Mouse (Mus musculus): ENCODE measurements around the gene Armc12. TPM values are rescaled to one million over a fixed set of nuclear protein-coding genes. Genes with fewer than 3 reads are reported as not detected.
A peak's percentile ranks its signal among the peaks of the same experiment; 100 is the strongest.

Gene Armc12
- polyA plus RNA-seq, 1 experiment from 2014 or later = not detected

GRCm38 (mm10) chr17:28523355-28524008 is 7.1 kb upstream of the Armc12 start:
- no peaks in the 10 kb centered on the region for H3K9me3 ChIP-seq
- peak overlapping the region; percentile 87 for H3K9ac ChIP-seq
- ATAC-seq (ENCODE audit: low FRiP score, low read depth) = no peak; the same call in 1 of the 2 replicates
- peak overlapping the region; percentile 70 for H3K4me3 ChIP-seq
- H3K4me2 ChIP-seq = peak overlapping the region; percentile 91
- no peaks in the 10 kb centered on the region for H3K36me3 ChIP-seq
- H3K27ac ChIP-seq (replicated peaks) = peak overlapping the region; percentile 96
- peaks cover 23% of the 10 kb centered on the region for H3K4me1 ChIP-seq (replicated peaks)
- WGBS = 7% methylated on average over 28 of the region's 28 CpGs
- peaks cover 8% of the 10 kb centered on the region for H3K27me3 ChIP-seq

DNA sequence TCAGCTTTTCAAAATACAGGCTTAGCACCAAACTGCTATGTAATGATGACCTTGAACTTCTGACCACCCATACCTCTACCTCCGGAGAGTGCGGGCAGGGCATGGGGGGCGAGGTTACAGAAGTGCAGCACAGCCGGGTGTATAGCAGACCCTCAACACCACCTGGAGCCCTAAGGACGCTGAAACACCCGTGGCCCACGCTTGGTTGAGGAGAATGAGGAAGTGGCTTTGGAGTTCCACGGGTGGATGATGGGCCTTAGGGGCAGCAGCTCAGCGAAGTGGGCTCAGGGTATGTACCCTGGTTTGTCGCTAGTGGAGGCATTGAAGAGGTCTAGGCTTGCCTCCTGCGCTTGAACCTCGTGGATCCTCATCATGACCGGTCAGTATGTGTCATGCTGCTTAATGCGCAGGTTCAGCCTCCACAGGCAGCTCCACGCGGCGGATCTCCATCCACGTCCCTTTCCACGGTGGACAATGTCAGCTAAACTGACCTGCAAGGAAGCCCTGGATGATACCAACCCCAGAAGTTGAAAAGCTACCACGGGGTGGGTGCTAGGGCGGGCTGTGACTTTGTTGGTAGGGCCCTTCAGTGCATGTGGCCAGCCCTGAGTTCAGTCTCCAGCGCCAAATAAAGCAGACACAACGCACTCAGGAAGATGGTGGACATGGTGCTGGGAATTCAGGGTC is 6.5 kb upstream of the Armc12 start:
- 85% methylated on average over 23 of the region's 23 CpGs for WGBS
- Histone ChIP-seq H3K27ac (replicated peaks) (no peak overlapping the region), H3K27me3 (peaks cover 8% of the 10 kb centered on the region), H3K4me2 (peak overlapping the region; percentile 91; the same call in 1 of the 2 replicates), H3K36me3 (no peaks in the 10 kb centered on the region), H3K9ac (no peak overlapping the region), H3K4me3 (no peak overlapping the region; the same call in 1 of the 2 replicates), H3K9me3 (no peaks in the 10 kb centered on the region), H3K4me1 (replicated peaks) (peaks cover 19% of the 10 kb centered on the region)
- ATAC-seq (ENCODE audit: low FRiP score, low read depth) = no peak

- H3K9me3 ChIP-seq = no peaks in the 10 kb centered on the region
- WGBS = 81% methylated on average over 4 of the region's 4 CpGs
- peaks cover 19% of the 10 kb centered on the region for H3K4me1 ChIP-seq (replicated peaks)
- peaks cover 8% of the 10 kb centered on the region for H3K27me3 ChIP-seq
- no peaks in the 10 kb centered on the region for H3K36me3 ChIP-seq
- H3K27ac ChIP-seq (replicated peaks) = no peak overlapping the region
- no peak overlapping the region for H3K9ac ChIP-seq
- H3K4me2 ChIP-seq = no peak overlapping the region
- H3K4me3 ChIP-seq = no peak overlapping the region
- no peak for ATAC-seq (ENCODE audit: low FRiP score, low read depth)
Observed at GRCm38 (mm10) chr17:28524831-28525430, 5.7 kb upstream of the Armc12 start.

DNA sequence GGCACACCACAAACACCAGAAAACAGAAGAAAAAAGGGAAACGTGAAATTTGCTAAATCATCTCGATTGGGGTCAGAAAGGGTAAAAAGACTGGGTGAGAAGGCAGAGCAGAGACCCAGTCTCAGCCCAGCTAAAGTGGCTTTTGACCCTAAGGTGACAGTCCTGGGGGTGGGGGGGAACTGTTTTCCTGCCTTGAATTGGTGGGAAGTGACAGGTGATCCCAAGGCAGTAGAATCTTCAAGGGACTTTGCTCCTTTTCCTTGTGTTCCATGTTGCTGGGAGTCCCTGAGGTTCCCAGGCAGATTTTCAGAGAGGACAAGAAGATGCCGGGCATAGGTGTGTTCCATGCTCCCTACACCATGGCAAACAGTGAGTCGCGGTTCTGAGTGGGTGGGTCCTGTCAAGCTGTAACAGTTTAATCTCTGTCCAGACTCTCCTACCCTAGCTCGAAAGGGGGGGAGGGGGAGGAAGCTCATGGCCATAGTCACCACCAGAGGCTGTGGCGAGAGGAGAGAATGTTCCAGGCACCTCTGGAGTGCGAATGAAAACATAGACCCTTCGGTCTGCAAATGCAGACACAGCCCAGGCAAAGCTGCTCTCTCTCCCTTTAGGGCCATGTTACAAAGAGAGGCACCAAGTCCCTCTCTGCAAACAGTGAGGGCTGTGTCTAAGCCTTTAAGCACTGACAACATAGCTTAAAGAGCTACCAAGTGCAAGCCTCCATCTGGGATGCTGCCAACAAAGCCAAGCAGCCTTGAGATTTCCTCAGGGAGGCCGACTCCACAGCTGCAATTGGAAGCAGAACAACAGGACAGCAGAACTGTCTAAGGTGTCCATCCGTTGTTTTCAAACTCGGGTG is 3.2 kb upstream of the Armc12 start:
- H3K4me1 ChIP-seq (replicated peaks) = peaks cover 14% of the 10 kb centered on the region
- 52% methylated on average over 12 of the region's 12 CpGs for WGBS
- peak overlapping the region; percentile 22; the same call in 1 of the 2 replicates for H3K27ac ChIP-seq (replicated peaks)
- H3K4me3 ChIP-seq = no peak overlapping the region; the same call in 1 of the 2 replicates
- H3K9me3 ChIP-seq = no peaks in the 10 kb centered on the region
- no peak overlapping the region for H3K9ac ChIP-seq
- peak overlapping the region; percentile 32 for H3K4me2 ChIP-seq
- H3K27me3 ChIP-seq = no peaks in the 10 kb centered on the region
- no peaks in the 10 kb centered on the region for H3K36me3 ChIP-seq
- no peak for ATAC-seq (ENCODE audit: low FRiP score, low read depth)

GRCm38 (mm10) chr17:28528043-28528351 is 2.6 kb upstream of the Armc12 start:
- H3K4me2 ChIP-seq = peak overlapping the region; percentile 32
- H3K27ac ChIP-seq (replicated peaks) = peak overlapping the region; percentile 22; the same call in 1 of the 2 replicates
- no peaks in the 10 kb centered on the region for H3K36me3 ChIP-seq
- no peaks in the 10 kb centered on the region for H3K27me3 ChIP-seq
- 3% methylated on average over 6 of the region's 6 CpGs for WGBS
- H3K9me3 ChIP-seq = no peaks in the 10 kb centered on the region
- H3K9ac ChIP-seq = no peak overlapping the region
- H3K4me1 ChIP-seq (replicated peaks) = peaks cover 14% of the 10 kb centered on the region
- peak; percentile 57; the same call in 1 of the 2 replicates for ATAC-seq (ENCODE audit: low FRiP score, low read depth)
- no peak overlapping the region; the same call in 1 of the 2 replicates for H3K4me3 ChIP-seq

DNA sequence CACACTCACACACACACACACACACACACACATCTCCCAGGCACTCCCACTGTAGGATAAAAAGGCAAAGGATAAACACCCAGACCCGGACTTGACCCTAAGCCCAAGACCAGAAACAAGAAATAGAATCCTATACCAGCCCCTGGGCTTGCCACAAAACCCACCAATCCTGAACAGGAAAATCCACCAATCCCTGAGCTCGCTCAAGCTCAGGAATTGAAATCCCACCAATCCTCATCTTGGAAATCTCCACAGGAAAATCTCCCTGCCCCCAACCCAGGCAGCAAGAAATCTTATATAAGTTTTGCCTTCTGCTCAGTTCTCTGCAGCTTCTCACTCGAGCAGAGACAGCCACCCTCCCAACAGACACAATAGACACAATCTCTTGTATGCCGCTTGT is 1.5 kb upstream of the Armc12 start:
- Histone ChIP-seq H3K4me1 (replicated peaks) (peaks cover 10% of the 10 kb centered on the region), H3K36me3 (no peaks in the 10 kb centered on the region), H3K4me2 (no peak overlapping the region), H3K27ac (replicated peaks) (no peak overlapping the region), H3K9me3 (no peaks in the 10 kb centered on the region), H3K27me3 (no peaks in the 10 kb centered on the region), H3K9ac (no peak overlapping the region), H3K4me3 (no peak overlapping the region)
- ATAC-seq (ENCODE audit: low FRiP score, low read depth) = no peak
- 65% methylated on average over 4 of the region's 4 CpGs for WGBS

DNA sequence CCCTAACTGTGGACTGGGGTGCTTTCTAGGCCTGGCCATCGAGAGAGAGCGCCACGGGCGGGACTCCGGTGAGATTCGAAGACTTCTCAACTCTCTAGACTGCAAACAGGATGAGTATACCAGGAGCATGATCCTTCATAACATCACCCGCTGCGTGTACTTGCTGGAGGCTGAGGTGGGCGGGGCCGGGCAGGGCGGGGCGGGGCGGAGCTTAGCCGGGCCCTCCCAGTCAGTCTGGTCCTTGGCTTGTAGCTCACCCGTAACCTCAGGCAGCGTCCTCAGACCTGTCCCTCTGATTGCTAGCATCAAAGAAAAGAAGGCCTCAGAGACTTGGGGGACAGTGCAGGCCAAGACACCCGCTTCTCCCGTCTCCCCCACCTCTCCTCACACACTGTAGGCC is 1.3 kb downstream of the Armc12 start:
- Histone ChIP-seq H3K27ac (replicated peaks) (no peak overlapping the region), H3K9me3 (no peaks in the 10 kb centered on the region), H3K36me3 (no peaks in the 10 kb centered on the region), H3K4me3 (no peak overlapping the region), H3K4me2 (no peak overlapping the region), H3K4me1 (replicated peaks) (peaks cover 10% of the 10 kb centered on the region), H3K27me3 (no peaks in the 10 kb centered on the region), H3K9ac (no peak overlapping the region)
- WGBS = 13% methylated on average over 18 of the region's 18 CpGs
- ATAC-seq (ENCODE audit: low FRiP score, low read depth) = no peak; the same call in 1 of the 2 replicates

DNA sequence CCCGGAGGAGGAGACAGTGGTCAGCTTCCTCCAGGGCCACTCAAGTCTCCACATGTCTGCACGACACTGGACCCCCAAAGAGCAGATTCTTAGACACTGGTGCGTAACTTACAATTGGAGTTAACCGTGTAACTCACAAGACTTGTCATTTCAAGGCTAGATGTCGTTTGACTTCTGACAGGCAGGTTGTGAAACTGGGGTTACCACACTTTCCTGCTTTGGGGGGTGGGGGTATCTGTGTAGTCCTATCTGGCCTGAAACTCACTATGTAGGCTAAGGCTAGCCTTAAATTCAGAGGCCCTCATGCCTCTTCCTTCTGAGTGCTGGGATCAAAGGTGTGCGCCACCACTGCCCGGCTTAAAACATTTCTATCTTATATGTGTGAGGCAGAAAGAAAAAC is 2.0 kb downstream of the Armc12 start:
- H3K4me3 ChIP-seq = no peak overlapping the region
- 91% methylated on average over 7 of the region's 7 CpGs for WGBS
- H3K4me2 ChIP-seq = no peak overlapping the region
- H3K9ac ChIP-seq = no peak overlapping the region
- no peak for ATAC-seq (ENCODE audit: low FRiP score, low read depth)
- H3K4me1 ChIP-seq (replicated peaks) = peaks cover 7% of the 10 kb centered on the region
- no peaks in the 10 kb centered on the region for H3K9me3 ChIP-seq
- H3K36me3 ChIP-seq = no peaks in the 10 kb centered on the region
- no peaks in the 10 kb centered on the region for H3K27me3 ChIP-seq
- no peak overlapping the region for H3K27ac ChIP-seq (replicated peaks)

DNA sequence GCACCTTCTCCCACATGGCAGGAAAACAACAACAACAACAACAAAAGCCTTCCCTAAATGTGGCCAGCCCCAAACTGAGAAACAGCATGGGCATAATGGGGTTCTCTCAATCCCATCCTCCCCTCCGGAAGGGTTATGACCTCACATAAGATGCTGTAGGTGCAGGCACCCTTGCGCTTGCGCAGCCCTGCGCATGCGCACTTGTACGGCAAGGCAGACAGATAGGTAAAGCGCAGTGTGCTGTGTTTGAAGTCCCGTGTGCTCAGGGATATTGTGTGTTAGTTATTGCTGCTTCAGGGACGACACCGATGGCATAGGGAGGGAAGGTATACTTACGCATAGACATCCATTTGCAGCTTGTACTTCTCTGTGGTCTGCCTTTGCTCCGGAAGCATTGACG is 2.7 kb downstream of the Armc12 start:
- Histone ChIP-seq H3K9ac (no peak overlapping the region), H3K27me3 (no peaks in the 10 kb centered on the region), H3K4me3 (no peak overlapping the region), H3K36me3 (no peaks in the 10 kb centered on the region), H3K4me1 (replicated peaks) (0 out of 2 replicates have a peak, but pooled peaks cover 2% of the 10 kb centered on the region), H3K9me3 (no peaks in the 10 kb centered on the region), H3K27ac (replicated peaks) (no peak overlapping the region), H3K4me2 (no peak overlapping the region)
- 87% methylated on average over 13 of the region's 13 CpGs for WGBS
- ATAC-seq (ENCODE audit: low FRiP score, low read depth) = no peak

DNA sequence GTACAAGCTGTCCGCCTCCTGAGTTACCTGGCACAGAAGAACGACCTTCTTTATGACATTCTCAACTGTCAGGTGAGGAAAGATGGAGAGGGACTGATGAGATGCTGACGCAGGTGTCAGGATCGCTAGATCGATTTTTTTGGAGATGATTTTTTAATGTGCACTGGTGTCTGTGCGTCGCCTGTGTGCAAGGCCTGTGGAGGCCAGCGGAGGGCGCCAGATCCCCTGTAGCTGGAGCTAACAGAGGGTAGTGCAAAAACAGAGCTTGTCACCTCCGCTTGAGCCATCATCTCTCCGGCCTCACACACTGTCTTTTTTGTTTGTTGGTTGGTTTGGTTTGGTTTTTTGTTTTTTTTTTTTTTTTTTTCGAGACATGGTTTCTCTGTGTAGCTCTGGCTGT is 7.3 kb downstream of the Armc12 start:
- no peaks in the 10 kb centered on the region for H3K4me1 ChIP-seq (replicated peaks)
- no peaks in the 10 kb centered on the region for H3K9me3 ChIP-seq
- no peak overlapping the region for H3K4me2 ChIP-seq
- no peak overlapping the region for H3K9ac ChIP-seq
- H3K27me3 ChIP-seq = no peaks in the 10 kb centered on the region
- no peak overlapping the region for H3K27ac ChIP-seq (replicated peaks)
- H3K4me3 ChIP-seq = no peak overlapping the region
- WGBS = 55% methylated on average over 12 of the region's 12 CpGs
- no peaks in the 10 kb centered on the region for H3K36me3 ChIP-seq
- no peak for ATAC-seq (ENCODE audit: low FRiP score, low read depth)

DNA sequence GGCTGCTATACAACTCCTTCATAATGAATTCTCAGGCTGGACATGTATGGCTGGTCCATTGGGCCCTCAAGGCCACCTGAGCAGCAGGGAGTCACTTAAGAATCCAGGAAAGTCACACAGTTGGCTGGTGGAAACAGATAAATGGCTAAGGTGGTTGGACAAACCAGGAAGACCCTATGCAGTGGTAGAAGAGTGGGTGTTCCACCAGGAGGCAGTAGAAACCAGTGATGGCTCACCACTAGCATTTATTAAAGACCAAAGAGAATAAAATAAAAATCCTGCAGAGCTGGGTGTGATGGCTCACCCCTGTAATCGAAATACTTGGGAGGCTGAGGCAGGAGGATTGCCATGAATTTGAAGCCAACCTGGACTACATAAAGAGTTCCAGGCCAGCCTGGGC is 16.3 kb downstream of the Armc12 start:
- no peaks in the 10 kb centered on the region for H3K27me3 ChIP-seq
- WGBS = 92% methylated on average over 1 of the region's 1 CpGs

More for the DNA sequence above, 16.3 kb downstream of the Armc12 start:
- no peak for ATAC-seq (ENCODE audit: low FRiP score, low read depth)
- Histone ChIP-seq H3K27ac (replicated peaks) (no peak overlapping the region), H3K36me3 (no peaks in the 10 kb centered on the region), H3K4me1 (replicated peaks) (no peaks in the 10 kb centered on the region), H3K4me2 (no peak overlapping the region), H3K4me3 (no peak overlapping the region), H3K9ac (no peak overlapping the region), H3K9me3 (no peaks in the 10 kb centered on the region)
